Mouse (Mus musculus) left cerebral cortex, adult 9 months (tissue): ENCODE measurements around the gene Gm14698.
"Not testable (repeated sequence)": the region's sequence is repeated elsewhere in the genome, so short reads cannot be mapped to it uniquely, and the experiment has no call there.

Source experiments
- DNase-seq, 2 experiments: peaks; one replicate each; pipeline ENCODE4 v3.0.0; 2022; ENCODE audit warnings: low spot score in 2 of 2

The Gm14698 gene

GRCm38 (mm10) chrX:68821059-68821458 lies at the start of gene Gm14698:
TSS of gene Gm14698 (plus strand) at chrX:68821093.
- DNase-seq = not testable (repeated sequence)

DNA sequence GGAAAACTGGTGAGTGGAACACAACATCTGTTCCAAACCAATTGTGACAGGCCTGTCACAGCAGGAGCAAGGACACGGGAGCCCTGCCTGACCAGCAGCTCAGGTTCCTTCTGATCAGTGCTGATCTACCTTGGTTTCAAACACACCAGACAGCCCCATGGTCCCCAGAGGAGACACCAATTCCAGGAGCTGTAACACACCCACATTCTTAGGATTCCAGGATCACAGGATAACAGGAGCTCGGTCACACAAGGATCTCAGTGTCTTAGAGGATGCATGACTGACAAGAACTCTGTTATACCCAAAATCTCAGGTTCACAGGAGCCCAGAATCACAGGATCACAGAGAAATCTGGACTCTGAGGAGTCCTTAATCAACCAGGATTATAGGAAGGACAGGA lies 444 bp upstream of the Gm14698 start:
- DNase-seq = not testable (repeated sequence)

- peak in 1 of 2 experiments; percentile 2 for DNase-seq
Measured at GRCm38 (mm10) chrX:68839548-68840444, 18.9 kb downstream of the Gm14698 start.

GRCm38 (mm10) chrX:68865145-68865544 lies 44.3 kb downstream of the Gm14698 start:
- no peak for DNase-seq
